Mouse (Mus musculus) liver, embryonic 11.5 days (tissue): ENCODE data around the gene 9330161L09Rik. TPM values are rescaled to one million over a fixed set of nuclear protein-coding genes. Genes with fewer than 3 reads are reported as not detected.

ENCODE experiments used
- ATAC-seq: fragments of 200-750 bp; cut with Nextera tagmentation; replicated peaks from 2 replicates; pipeline ENCODE4 v1.8.0; 2017; ENCODE audit warnings: moderate number of reproducible peaks, mild to moderate bottlenecking, moderate TSS enrichment, moderate library complexity; ENCODE audit not compliant: low FRiP score
- DNase-seq: peaks from one replicate; pipeline ENCODE4 v3.0.0-alpha.2; 2017; ENCODE audit warnings: low spot score
- H3K27ac ChIP-seq: fragments of 300-500 bp; sonication (generic); 2 replicates; pipeline ENCODE4 v1.5.1; 2014; ENCODE audit warnings: mild to moderate bottlenecking, low read depth, low read length, control low read depth
- H3K27me3 ChIP-seq: fragments of 300-500 bp; sonication (generic); replicated peaks from 2 replicates; pipeline ENCODE4 v1.6.1; 2014; ENCODE audit warnings: low read length, mixed read lengths; ENCODE audit not compliant: control insufficient read depth, insufficient read depth
- H3K36me3 ChIP-seq: fragments of 300-500 bp; sonication (generic); 2 replicates; pipeline ENCODE4 v1.6.1; 2014; ENCODE audit warnings: mild to moderate bottlenecking, low read length, moderate library complexity, mixed read lengths; ENCODE audit not compliant: control insufficient read depth, insufficient read depth
- H3K4me1 ChIP-seq: fragments of 300-500 bp; sonication (generic); replicated peaks from 2 replicates; pipeline ENCODE4 v1.6.1; 2014; ENCODE audit warnings: low read length, mixed read lengths; ENCODE audit not compliant: control insufficient read depth, insufficient read depth
- H3K4me2 ChIP-seq: fragments of 300-500 bp; sonication (generic); 2 replicates; pipeline ENCODE4 v1.6.1; 2014; ENCODE audit warnings: mild to moderate bottlenecking, control low read depth, moderate library complexity
- H3K4me3 ChIP-seq: fragments of 300-500 bp; sonication (generic); 2 replicates; pipeline ENCODE4 v1.5.1; 2014; ENCODE audit warnings: low read depth, low read length, control low read depth
- H3K9ac ChIP-seq: fragments of 300-500 bp; sonication (generic); 2 replicates; pipeline ENCODE4 v1.6.1; 2014; ENCODE audit warnings: low read depth, low read length, control low read depth
- H3K9me3 ChIP-seq: fragments of 300-500 bp; sonication (generic); 2 replicates; pipeline ENCODE4 v1.6.1; 2016; ENCODE audit warnings: low read length, inconsistent platforms, mixed read lengths; ENCODE audit not compliant: control insufficient read depth
- WGBS: fragments of 180-500 bp; shearing (Covaris S2); extraction: QIAGEN DNeasy Blood & Tissue Kit; methylation state at CpG from one replicate; pipeline ENCODE4 v1.1.7; 2014; 5-methylcytosine and 5-hydroxymethylcytosine counted together
- polyA plus RNA-seq: library from polyadenylated mRNA; unstranded; fragments of >200 nt; fragmentation: Nextera tagmentation; extraction: Ambion mirVana; gene quantifications from 2 replicates; pipeline ENCODE4 v1.2.1, GENCODE M21; 2014

9330161L09Rik gene
- polyA plus RNA-seq, 1 experiment from 2014 or later: 0.80 TPM

DNA sequence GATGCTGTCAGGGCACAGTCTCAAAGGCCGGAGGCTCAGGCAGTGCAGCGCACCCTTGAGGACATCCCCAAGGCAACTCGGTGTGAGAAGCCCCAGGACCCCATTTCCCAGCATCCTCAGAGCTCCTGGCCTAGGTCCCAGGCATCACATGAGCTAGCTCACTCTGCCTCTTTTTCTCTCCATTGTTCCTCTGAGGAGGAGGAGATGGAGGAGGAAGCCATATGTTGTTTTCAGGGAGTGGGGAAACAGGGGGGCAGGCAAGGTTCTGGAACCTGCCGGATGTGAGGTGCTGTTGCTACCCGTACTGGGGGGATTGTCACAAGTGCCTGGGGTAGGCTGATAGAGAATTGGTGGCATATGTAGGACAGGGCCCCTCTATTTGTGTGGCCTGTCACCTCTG is 31.5 kb downstream of the 9330161L09Rik start:
- Histone ChIP-seq H3K9ac (no peak overlapping the region), H3K4me2 (no peak overlapping the region), H3K4me1 (peaks cover 14% of the 10 kb centered on the region), H3K9me3 (no peaks in the 10 kb centered on the region), H3K27ac (no peak overlapping the region), H3K27me3 (no peaks in the 10 kb centered on the region), H3K4me3 (no peak overlapping the region), H3K36me3 (no peaks in the 10 kb centered on the region)
- WGBS: 58% methylated on average over 5 of the region's 5 CpGs
- DNase-seq: no peak
- ATAC-seq: no peak

- ATAC-seq: peak; percentile 86
These were observed 33.9 kb downstream of the 9330161L09Rik start for GRCm38 (mm10) chr12:103373530-103374236.

DNA sequence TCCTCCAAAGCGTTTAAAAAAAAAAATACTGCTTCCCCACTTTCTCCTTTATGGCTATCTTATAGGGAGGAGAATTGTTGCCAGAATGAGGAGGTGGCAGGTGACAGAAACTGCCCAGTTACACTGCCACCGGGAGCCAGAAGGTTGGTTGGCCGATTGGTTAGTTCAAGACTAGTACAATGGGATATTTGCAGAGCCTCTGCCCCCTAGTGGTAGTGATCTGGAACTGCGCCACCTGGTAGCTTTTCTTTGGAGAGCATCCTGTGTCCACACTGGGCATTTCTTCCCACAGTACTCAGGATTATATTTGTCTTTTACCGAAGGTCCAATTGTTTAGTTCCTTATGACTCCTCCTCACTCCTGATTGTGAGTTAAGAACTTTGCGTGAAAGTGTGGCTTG is 35.9 kb downstream of the 9330161L09Rik start:
- 25% methylated on average over 6 of the region's 6 CpGs for WGBS
- no peaks in the 10 kb centered on the region for H3K36me3 ChIP-seq
- no peak overlapping the region for H3K4me3 ChIP-seq
- H3K9ac ChIP-seq: no peak overlapping the region
- peaks cover 20% of the 10 kb centered on the region for H3K4me1 ChIP-seq
- H3K27ac ChIP-seq: no peak overlapping the region
- no peak for DNase-seq
- H3K4me2 ChIP-seq: no peak overlapping the region
- no peaks in the 10 kb centered on the region for H3K9me3 ChIP-seq
- H3K27me3 ChIP-seq: 0 out of 2 replicates have a peak, but pooled peaks cover 2% of the 10 kb centered on the region
- ATAC-seq: no peak

More at GRCm38 (mm10) chr12:103373530-103374236, 33.9 kb downstream of the 9330161L09Rik start:
- no peaks in the 10 kb centered on the region for H3K36me3 ChIP-seq
- H3K9me3 ChIP-seq: no peaks in the 10 kb centered on the region
- no peak overlapping the region for H3K27ac ChIP-seq
- H3K9ac ChIP-seq: no peak overlapping the region
- whole genome bisulfite sequencing: 48% methylated on average over 8 of the region's 8 CpGs
- H3K27me3 ChIP-seq: 0 out of 2 replicates have a peak, but pooled peaks cover 2% of the 10 kb centered on the region
- peaks cover 14% of the 10 kb centered on the region for H3K4me1 ChIP-seq
- no peak for DNase-seq
- H3K4me2 ChIP-seq: peak overlapping the region; percentile 21; the same call in 1 of the 2 replicates
- no peak overlapping the region for H3K4me3 ChIP-seq

- H3K9ac ChIP-seq: no peak overlapping the region
- 83% methylated on average over 4 of the region's 4 CpGs for WGBS
- H3K9me3 ChIP-seq: no peaks in the 10 kb centered on the region
- peaks cover 20% of the 10 kb centered on the region for H3K4me1 ChIP-seq
- no peak overlapping the region for H3K4me3 ChIP-seq
- 0 out of 2 replicates have a peak, but pooled peaks cover 2% of the 10 kb centered on the region for H3K27me3 ChIP-seq
- H3K27ac ChIP-seq: no peak overlapping the region
- DNase-seq: no peak
- ATAC-seq: no peak
- H3K4me2 ChIP-seq: no peak overlapping the region
- no peaks in the 10 kb centered on the region for H3K36me3 ChIP-seq
These were observed 36.8 kb downstream of the 9330161L09Rik start for GRCm38 (mm10) chr12:103370861-103371260.

- Histone ChIP-seq H3K27me3 (0 out of 2 replicates have a peak, but pooled peaks cover 2% of the 10 kb centered on the region), H3K9me3 (no peaks in the 10 kb centered on the region), H3K36me3 (no peaks in the 10 kb centered on the region), H3K4me3 (no peak overlapping the region), H3K4me2 (no peak overlapping the region), H3K27ac (no peak overlapping the region), H3K4me1 (peaks cover 15% of the 10 kb centered on the region), H3K9ac (no peak overlapping the region)
- ATAC-seq: no peak
- DNase-seq: no peak
- 55% methylated on average over 2 of the region's 2 CpGs for WGBS
These were observed 38.8 kb downstream of the 9330161L09Rik start for GRCm38 (mm10) chr12:103368777-103369176.

GRCm38 (mm10) chr12:103368326-103368669 is 39.3 kb downstream of the 9330161L09Rik start:
- Histone ChIP-seq H3K9ac (no peak overlapping the region), H3K4me2 (peak overlapping the region; percentile 59), H3K4me1 (peaks cover 10% of the 10 kb centered on the region), H3K36me3 (no peaks in the 10 kb centered on the region), H3K4me3 (peak overlapping the region; percentile 7; the same call in 1 of the 2 replicates), H3K9me3 (no peaks in the 10 kb centered on the region), H3K27me3 (0 out of 2 replicates have a peak, but pooled peaks cover 2% of the 10 kb centered on the region), H3K27ac (no peak overlapping the region)
- WGBS: 59% methylated on average over 7 of the region's 7 CpGs
- ATAC-seq: peak; percentile 56; the same call in 1 of the 2 replicates
- no peak for DNase-seq

- Histone ChIP-seq H3K9ac (no peak overlapping the region), H3K9me3 (no peaks in the 10 kb centered on the region), H3K27ac (no peak overlapping the region), H3K36me3 (no peaks in the 10 kb centered on the region), H3K4me1 (peaks cover 6% of the 10 kb centered on the region), H3K4me2 (peak overlapping the region; percentile 59), H3K27me3 (0 out of 2 replicates have a peak, but pooled peaks cover 2% of the 10 kb centered on the region), H3K4me3 (peak overlapping the region; percentile 7; the same call in 1 of the 2 replicates)
- ATAC-seq (peak; percentile 70), DNase-seq (peak; percentile 79)
- 15% methylated on average over 18 of the region's 18 CpGs for WGBS
These were observed 39.8 kb downstream of the 9330161L09Rik start for GRCm38 (mm10) chr12:103367620-103368325.

DNA sequence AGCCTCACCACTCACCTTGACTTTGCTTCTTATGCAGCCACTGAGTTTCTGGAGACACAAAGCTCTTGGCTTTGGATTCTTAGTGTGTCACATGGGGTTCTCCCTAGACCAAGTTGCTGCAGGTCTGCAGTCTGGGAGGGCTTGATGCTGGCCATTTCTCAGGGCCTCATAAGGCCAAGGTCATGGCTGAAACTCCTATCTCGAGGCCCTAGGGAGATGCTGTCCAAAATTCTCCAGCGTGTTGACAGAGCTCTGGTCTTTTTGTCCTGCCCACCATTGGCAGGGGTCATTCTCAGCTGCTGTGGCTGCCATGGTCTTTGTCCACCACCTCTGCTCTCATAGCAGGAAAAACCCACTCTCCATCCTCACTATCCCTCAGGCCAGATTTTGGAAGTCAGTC is 40.4 kb downstream of the 9330161L09Rik start:
- Histone ChIP-seq H3K36me3 (no peaks in the 10 kb centered on the region), H3K27me3 (0 out of 2 replicates have a peak, but pooled peaks cover 2% of the 10 kb centered on the region), H3K27ac (no peak overlapping the region), H3K4me1 (peaks cover 6% of the 10 kb centered on the region), H3K9ac (no peak overlapping the region), H3K4me3 (no peak overlapping the region), H3K9me3 (no peaks in the 10 kb centered on the region), H3K4me2 (no peak overlapping the region)
- WGBS: 67% methylated on average over 2 of the region's 2 CpGs
- no peak for DNase-seq
- no peak for ATAC-seq
